Mouse (Mus musculus) midbrain, embryonic 14.5 days (tissue): ENCODE data around the gene Sim1. TPM values are rescaled to one million over a fixed set of nuclear protein-coding genes. Genes with fewer than 3 reads are reported as not detected.

Source experiments
- ATAC-seq: fragments of 200-750 bp; cut with Nextera tagmentation; 2 replicates; pipeline ENCODE4 v1.8.0; 2017; ENCODE audit warnings: moderate number of reproducible peaks, moderate library complexity; ENCODE audit not compliant: low FRiP score, low TSS enrichment
- DNase-seq: peaks from one replicate; pipeline ENCODE4 v3.0.0-alpha.2; 2015
- H3K27ac ChIP-seq: fragments of 300-500 bp; sonication (generic); replicated peaks from 2 replicates; pipeline ENCODE4 v1.5.1; 2014; ENCODE audit warnings: mild to moderate bottlenecking, low read depth, low read length, moderate library complexity
- H3K27me3 ChIP-seq: fragments of 300-500 bp; sonication (generic); 2 replicates; pipeline ENCODE4 v1.6.1; 2014; ENCODE audit warnings: low read length, control low read depth, mixed read lengths; ENCODE audit not compliant: control insufficient read depth, insufficient read depth
- H3K36me3 ChIP-seq: fragments of 300-500 bp; sonication (generic); 2 replicates; pipeline ENCODE4 v1.6.1; 2014; ENCODE audit warnings: low read length, control low read depth; ENCODE audit not compliant: control insufficient read depth, insufficient read depth
- H3K4me1 ChIP-seq: fragments of 300-500 bp; sonication (generic); 2 replicates; pipeline ENCODE4 v1.6.1; 2014; ENCODE audit warnings: mild to moderate bottlenecking, antibody characterized with exemption, low read length, control low read depth; ENCODE audit not compliant: control insufficient read depth, insufficient read depth
- H3K4me2 ChIP-seq: fragments of 300-500 bp; sonication (generic); 2 replicates; pipeline ENCODE4 v1.6.1; 2014; ENCODE audit warnings: mild to moderate bottlenecking, low read length, moderate library complexity
- H3K4me3 ChIP-seq: fragments of 300-500 bp; sonication (generic); replicated peaks from 2 replicates; pipeline ENCODE4 v1.5.1; 2014; ENCODE audit warnings: low read depth, low read length
- H3K9ac ChIP-seq: fragments of 300-500 bp; sonication (generic); replicated peaks from 2 replicates; pipeline ENCODE4 v1.6.1; 2014; ENCODE audit warnings: mild to moderate bottlenecking, low read length, moderate library complexity
- H3K9me3 ChIP-seq: fragments of 300-500 bp; sonication (generic); 2 replicates; pipeline ENCODE4 v1.6.1; 2016; ENCODE audit warnings: low read length, control low read depth, mixed read lengths; ENCODE audit not compliant: control insufficient read depth
- WGBS: fragments of 180-500 bp; shearing (Covaris S2); extraction: QIAGEN DNeasy Blood & Tissue Kit; methylation state at CpG from one replicate; pipeline ENCODE4 v1.1.7; 2014; 5-methylcytosine and 5-hydroxymethylcytosine counted together
- polyA plus RNA-seq: library from polyadenylated mRNA; unstranded; fragments of >200 nt; fragmentation: Nextera tagmentation; extraction: Ambion mirVana; gene quantifications from 2 replicates; pipeline ENCODE4 v1.2.1, GENCODE M21; 2014

Sim1 gene
- polyA plus RNA-seq, 1 experiment from 2014 or later = 0.91 TPM

- peak overlapping the region; percentile 21 for H3K4me3 ChIP-seq
- H3K27ac ChIP-seq = no peak overlapping the region
- peak; percentile 57 for DNase-seq
- no peaks in the 10 kb centered on the region for H3K36me3 ChIP-seq
- no peaks in the 10 kb centered on the region for H3K9me3 ChIP-seq
- 0 out of 2 replicates have a peak, but pooled peaks cover 3% of the 10 kb centered on the region for H3K4me1 ChIP-seq
- H3K9ac ChIP-seq = 0 out of 2 replicates have a peak overlapping the region, but pooled peaks have one; percentile 6
- WGBS = under 1% methylated on average over 16 of the region's 16 CpGs
- H3K4me2 ChIP-seq = peak overlapping the region; percentile 47
- H3K27me3 ChIP-seq = peaks cover 80% of the 10 kb centered on the region
- peak; percentile 71; the same call in 1 of the 2 replicates for ATAC-seq
These were observed 15.8 kb downstream of the Sim1 start for GRCm38 (mm10) chr10:50910400-50910799.

GRCm38 (mm10) chr10:50910861-50911410 lies 16.4 kb downstream of the Sim1 start:
- Histone ChIP-seq H3K4me2 (peak overlapping the region; percentile 47), H3K27me3 (peaks cover 74% of the 10 kb centered on the region), H3K9me3 (no peaks in the 10 kb centered on the region), H3K36me3 (no peaks in the 10 kb centered on the region), H3K4me1 (0 out of 2 replicates have a peak, but pooled peaks cover 3% of the 10 kb centered on the region), H3K4me3 (peak overlapping the region; percentile 21), H3K27ac (no peak overlapping the region), H3K9ac (no peak overlapping the region)
- 2% methylated on average over 12 of the region's 12 CpGs for WGBS
- peak; percentile 84 for ATAC-seq
- DNase-seq = peak; percentile 72

GRCm38 (mm10) chr10:50915607-50916006 lies 21.1 kb downstream of the Sim1 start:
- Histone ChIP-seq H3K36me3 (no peaks in the 10 kb centered on the region), H3K27ac (no peak overlapping the region), H3K4me1 (no peaks in the 10 kb centered on the region), H3K4me2 (no peak overlapping the region), H3K27me3 (peaks cover 28% of the 10 kb centered on the region), H3K9me3 (no peaks in the 10 kb centered on the region), H3K4me3 (no peak overlapping the region), H3K9ac (no peak overlapping the region)
- 55% methylated on average over 2 of the region's 2 CpGs for WGBS
- ATAC-seq (no peak), DNase-seq (no peak)

GRCm38 (mm10) chr10:50929281-50929680 lies 34.7 kb downstream of the Sim1 start:
- ATAC-seq (no peak), DNase-seq (no peak)
- no peak overlapping the region for H3K27ac ChIP-seq
- no peak overlapping the region for H3K9ac ChIP-seq
- no peaks in the 10 kb centered on the region for H3K27me3 ChIP-seq
- H3K4me1 ChIP-seq = no peaks in the 10 kb centered on the region
- no peaks in the 10 kb centered on the region for H3K36me3 ChIP-seq
- H3K4me2 ChIP-seq = no peak overlapping the region
- WGBS = 39% methylated on average over 5 of the region's 5 CpGs
- no peak overlapping the region for H3K4me3 ChIP-seq
- no peaks in the 10 kb centered on the region for H3K9me3 ChIP-seq

DNA sequence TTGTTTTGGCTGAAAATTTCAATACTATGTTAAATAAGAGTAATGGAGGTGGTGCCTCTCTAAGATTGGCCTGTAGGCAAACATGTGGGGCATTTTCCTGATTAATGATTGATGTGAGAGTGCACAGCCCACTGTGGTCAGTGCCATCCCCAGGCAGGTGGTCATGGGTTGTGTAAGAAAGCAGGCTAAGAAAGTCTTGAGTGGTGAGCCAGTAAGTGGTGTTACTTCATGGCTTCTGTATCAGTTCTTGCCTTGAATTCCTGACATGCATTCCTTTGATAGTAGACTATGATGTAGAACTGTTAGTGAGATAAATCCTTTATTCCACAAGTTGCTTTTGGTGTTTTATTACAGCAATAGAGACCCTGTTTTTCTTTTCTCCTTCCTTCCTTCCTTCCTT lies 41.1 kb downstream of the Sim1 start:
- no peaks in the 10 kb centered on the region for H3K36me3 ChIP-seq
- no peak overlapping the region for H3K4me2 ChIP-seq
- DNase-seq (no peak), ATAC-seq (no peak)
- H3K9ac ChIP-seq = no peak overlapping the region
- no peak overlapping the region for H3K27ac ChIP-seq
- no peaks in the 10 kb centered on the region for H3K4me1 ChIP-seq
- H3K4me3 ChIP-seq = no peak overlapping the region
- no peaks in the 10 kb centered on the region for H3K9me3 ChIP-seq
- no peaks in the 10 kb centered on the region for H3K27me3 ChIP-seq

GRCm38 (mm10) chr10:50973625-50974024 lies 79.1 kb downstream of the Sim1 start:
- Histone ChIP-seq H3K27me3 (no peaks in the 10 kb centered on the region), H3K4me1 (no peaks in the 10 kb centered on the region), H3K4me2 (no peak overlapping the region), H3K27ac (no peak overlapping the region), H3K36me3 (no peaks in the 10 kb centered on the region), H3K9me3 (no peaks in the 10 kb centered on the region), H3K9ac (no peak overlapping the region), H3K4me3 (no peak overlapping the region)
- ATAC-seq (no peak), DNase-seq (no peak)
- WGBS = 69% methylated on average over 1 of the region's 1 CpGs

GRCm38 (mm10) chr10:50981849-50982248 lies 87.3 kb downstream of the Sim1 start:
- Histone ChIP-seq H3K4me2 (no peak overlapping the region), H3K9me3 (no peaks in the 10 kb centered on the region), H3K9ac (no peak overlapping the region), H3K4me3 (no peak overlapping the region), H3K27me3 (no peaks in the 10 kb centered on the region), H3K27ac (no peak overlapping the region), H3K4me1 (no peaks in the 10 kb centered on the region), H3K36me3 (no peaks in the 10 kb centered on the region)
- ATAC-seq (no peak), DNase-seq (no peak)
- WGBS = 91% methylated on average over 3 of the region's 3 CpGs

- H3K27me3 ChIP-seq = no peaks in the 10 kb centered on the region
- WGBS = 89% methylated on average over 4 of the region's 4 CpGs
- ATAC-seq = no peak
These were observed 89.1 kb downstream of the Sim1 start for GRCm38 (mm10) chr10:50983620-50984019.

DNA sequence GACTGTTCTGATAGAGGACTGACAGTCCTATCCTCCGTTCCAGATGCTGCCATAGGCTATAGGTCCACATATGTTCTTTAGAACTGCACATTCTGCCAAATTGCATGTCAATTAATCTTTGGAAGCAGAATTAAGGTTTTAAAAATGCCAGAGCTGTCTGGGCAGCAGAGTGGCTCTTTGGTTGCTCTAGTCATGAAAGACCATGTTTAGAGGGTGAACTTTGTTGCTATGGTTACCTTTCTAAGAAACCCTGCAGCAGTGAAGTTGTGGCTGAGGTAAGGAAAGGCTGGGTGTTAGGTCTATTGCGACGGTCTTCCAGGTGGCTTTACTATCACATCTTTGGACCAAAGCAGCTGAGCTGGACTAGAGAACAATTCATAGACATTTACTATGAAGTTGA lies 113.2 kb downstream of the Sim1 start:
- no peaks in the 10 kb centered on the region for H3K36me3 ChIP-seq
- no peak overlapping the region for H3K9ac ChIP-seq
- H3K4me2 ChIP-seq = no peak overlapping the region
- peak; percentile 30 for DNase-seq
- no peaks in the 10 kb centered on the region for H3K9me3 ChIP-seq
- H3K4me3 ChIP-seq = no peak overlapping the region
- H3K27ac ChIP-seq = no peak overlapping the region
- H3K4me1 ChIP-seq = peaks cover 9% of the 10 kb centered on the region; the same call in 1 of the 2 replicates
- no peak for ATAC-seq
- WGBS = 12% methylated on average over 3 of the region's 3 CpGs
- H3K27me3 ChIP-seq = peaks cover 8% of the 10 kb centered on the region

More at GRCm38 (mm10) chr10:50983620-50984019, 89.1 kb downstream of the Sim1 start:
- Histone ChIP-seq H3K36me3 (no peaks in the 10 kb centered on the region), H3K27ac (no peak overlapping the region), H3K9ac (no peak overlapping the region), H3K4me2 (no peak overlapping the region), H3K4me1 (no peaks in the 10 kb centered on the region), H3K4me3 (no peak overlapping the region), H3K9me3 (no peaks in the 10 kb centered on the region)
- DNase-seq = no peak
